Mouse (Mus musculus) retina, postnatal 1 day (tissue): ENCODE results near the gene Nfkbie.

Experiments
- DNase-seq: peaks from one replicate; pipeline ENCODE4 v3.0.0-alpha.2; 2012

The Nfkbie gene

DNA sequence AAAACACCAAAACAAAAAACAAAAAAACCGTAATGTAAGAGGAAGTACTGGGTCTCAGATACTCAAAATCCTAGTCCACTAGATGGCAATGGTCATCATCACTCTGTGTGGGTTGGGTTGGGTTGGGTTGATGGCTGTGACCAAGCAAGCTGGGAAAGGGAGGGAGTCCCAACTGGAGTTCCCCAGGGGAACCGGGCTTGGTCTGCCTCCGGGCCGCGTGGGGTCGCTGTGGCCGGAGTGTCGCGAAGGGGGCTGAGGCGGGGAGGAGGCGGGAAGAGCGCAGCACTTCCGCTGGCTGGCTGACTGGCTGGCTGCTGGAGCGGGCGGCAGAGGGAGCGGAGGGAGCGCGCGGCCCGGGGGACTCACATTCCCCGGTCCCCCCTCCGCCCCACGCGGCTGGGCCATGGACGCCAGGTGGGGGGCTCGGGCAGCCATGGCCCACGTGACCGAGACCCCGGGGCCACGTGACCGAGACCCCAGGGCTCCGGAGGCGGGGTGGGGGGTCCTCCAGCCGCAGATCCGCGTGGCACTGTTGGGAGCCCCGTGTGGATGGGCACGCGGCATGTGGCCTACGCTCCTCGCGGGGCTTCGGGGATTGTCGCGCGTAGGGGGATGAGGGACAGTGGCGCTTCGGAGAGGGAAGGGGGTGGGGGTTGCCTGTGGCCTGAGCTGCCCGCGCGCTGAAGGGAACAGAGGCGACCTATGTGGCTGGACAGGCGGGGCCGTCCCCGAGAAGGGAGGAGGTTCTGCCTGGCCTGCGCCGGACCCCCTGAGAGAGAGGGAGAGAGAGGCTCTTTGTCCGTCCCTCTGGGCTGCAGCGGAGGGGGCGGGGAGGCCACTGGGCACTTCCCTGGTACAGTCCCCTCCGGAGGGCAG, 8.4 kb downstream of the Nfkbie start, which contains the start of gene Slc35b2:
Gene Slc35b2 (plus strand): TSS at position 220 of the 876 bp plus-strand sequence.
- DNase-seq: peak; percentile 97

DNA sequence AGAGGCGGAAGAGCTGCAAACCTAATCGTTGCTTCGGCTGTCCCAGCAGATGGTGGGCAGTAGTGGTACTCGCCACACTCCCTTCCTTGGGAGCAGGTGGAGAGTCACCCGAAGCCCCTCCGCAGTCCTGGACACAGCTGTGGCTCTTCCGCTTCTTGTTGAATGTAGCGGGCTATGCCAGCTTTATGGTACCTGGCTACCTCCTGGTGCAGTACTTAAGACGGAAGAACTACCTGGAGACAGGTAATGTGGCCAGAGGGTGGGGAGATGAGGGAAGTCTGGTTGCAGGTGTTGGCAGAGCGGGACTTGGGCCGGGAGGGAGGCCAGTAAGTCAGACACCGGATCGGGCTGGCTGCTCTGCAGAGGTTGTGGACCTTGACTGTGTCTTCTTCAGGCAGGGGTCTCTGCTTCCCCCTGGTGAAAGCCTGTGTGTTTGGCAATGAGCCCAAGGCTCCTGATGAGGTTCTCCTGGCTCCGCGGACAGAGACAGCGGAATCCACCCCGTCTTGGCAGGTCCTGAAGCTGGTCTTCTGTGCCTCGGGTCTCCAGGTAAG, 9.1 kb downstream of the Nfkbie start:
- peak; percentile 38 for DNase-seq

DNA sequence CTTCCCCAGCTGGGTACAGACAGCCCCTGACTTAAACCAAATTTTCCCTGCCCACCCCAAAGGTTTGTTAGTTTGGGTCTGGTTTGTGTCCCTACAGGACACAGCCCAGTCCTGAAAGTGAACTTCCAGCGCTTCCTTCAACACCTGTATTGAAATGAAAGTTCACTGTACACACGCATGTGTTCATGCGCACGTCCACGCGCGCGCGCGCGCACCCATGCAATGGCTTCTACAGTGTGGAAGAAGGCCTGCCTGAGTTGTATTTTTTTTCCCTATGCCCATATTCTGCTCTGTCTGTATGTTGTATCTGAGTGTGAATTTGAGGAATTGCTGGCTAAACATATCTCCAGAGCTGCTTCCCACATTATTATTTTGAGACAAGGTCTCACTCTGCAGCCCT, 9.6 kb downstream of the Nfkbie start:
- DNase-seq: no peak

DNA sequence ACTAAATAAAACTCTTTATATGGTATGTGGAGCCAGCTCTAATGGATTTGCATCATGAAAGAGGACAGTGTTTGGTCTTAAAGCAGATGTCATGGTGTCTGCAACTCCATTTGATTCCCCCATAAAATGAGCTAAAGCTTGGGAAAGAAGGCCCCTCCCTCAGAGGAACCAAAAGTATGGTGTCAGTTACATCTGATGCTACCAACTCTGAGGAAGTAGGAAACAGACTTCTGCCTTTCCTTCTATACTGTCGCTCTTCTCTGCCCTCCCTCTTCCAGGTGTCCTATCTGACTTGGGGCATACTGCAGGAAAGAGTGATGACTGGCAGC, 10.5 kb downstream of the Nfkbie start:
- DNase-seq: no peak

DNA sequence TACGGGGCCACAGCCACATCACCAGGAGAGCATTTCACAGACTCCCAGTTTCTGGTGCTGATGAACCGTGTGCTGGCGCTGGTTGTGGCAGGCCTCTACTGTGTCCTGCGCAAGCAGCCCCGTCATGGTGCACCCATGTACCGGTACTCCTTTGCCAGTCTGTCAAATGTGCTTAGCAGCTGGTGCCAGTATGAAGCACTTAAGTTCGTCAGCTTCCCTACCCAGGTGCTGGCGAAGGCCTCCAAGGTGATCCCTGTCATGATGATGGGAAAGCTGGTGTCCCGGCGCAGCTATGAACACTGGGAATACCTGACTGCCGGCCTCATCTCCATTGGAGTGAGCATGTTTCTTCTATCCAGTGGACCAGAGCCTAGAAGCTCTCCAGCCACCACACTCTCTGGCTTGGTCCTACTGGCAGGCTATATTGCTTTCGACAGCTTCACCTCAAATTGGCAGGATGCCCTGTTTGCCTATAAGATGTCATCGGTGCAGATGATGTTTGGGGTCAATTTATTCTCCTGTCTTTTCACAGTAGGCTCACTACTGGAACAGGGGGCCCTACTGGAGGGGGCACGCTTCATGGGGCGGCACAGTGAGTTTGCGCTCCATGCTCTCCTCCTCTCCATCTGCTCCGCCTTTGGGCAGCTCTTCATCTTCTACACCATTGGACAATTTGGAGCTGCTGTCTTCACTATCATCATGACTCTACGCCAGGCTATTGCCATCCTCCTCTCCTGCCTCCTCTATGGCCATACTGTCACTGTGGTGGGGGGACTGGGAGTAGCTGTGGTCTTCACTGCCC, 11.1 kb downstream of the Nfkbie start:
- no peak for DNase-seq

DNA sequence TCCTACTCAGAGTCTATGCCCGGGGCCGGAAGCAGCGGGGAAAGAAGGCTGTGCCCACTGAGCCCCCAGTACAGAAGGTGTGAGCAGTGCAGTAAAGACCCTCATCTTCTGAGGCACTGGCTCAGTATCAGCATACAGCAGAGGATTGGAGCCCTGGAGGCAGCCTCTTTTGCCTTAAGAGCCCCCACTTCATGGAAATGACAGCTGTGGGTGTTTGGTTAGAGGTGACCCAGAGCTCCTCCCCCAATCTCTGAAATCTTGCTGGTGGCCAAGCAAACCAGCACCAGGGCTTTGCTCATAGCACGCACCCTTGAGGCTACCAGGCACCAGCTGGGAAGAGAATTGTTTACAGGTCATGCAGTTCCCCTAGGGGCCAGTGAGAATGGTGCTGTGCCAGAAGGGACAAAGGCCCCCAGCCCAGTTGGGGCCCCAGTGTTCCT, 11.7 kb downstream of the Nfkbie start:
- DNase-seq: no peak

DNA sequence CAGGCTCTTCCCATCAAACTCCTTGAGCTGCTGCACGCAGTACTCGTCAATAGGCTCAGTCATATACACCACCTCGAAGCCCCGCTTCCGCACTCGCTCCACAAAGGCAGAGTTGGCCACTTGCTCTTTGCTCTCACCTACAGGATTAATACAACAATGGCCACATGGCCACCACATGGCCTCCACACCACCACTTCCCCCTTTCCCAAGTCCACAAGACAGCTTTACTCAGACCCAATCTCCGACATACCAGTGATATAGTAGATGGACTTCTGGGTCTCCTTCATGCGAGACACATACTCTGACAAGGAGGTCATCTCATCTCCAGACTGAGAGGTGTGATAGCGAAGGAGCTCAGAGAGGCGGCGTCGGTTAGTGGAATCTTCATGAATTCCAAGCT, 13.5 kb downstream of the Nfkbie start:
- no peak for DNase-seq

DNA sequence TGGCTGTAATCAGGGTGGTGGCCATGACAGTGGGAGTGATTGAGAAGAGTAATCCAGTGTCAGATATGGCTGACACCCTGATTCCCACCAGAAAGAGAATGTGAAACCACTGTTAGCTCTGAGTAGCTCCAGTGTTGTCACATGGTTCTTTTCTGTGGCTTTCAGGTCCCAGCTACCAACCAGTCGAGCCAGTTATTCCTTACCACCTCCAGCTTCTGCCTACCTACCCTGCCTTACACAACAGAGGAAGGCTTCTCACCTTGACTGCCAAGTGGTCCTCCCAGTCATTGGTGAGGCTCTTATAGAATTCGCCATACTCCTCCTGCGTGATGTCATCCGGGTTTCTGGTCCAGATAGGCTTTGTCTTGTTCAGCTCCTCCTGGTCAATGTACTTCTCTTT, 14.5 kb downstream of the Nfkbie start:
- DNase-seq: no peak

DNA sequence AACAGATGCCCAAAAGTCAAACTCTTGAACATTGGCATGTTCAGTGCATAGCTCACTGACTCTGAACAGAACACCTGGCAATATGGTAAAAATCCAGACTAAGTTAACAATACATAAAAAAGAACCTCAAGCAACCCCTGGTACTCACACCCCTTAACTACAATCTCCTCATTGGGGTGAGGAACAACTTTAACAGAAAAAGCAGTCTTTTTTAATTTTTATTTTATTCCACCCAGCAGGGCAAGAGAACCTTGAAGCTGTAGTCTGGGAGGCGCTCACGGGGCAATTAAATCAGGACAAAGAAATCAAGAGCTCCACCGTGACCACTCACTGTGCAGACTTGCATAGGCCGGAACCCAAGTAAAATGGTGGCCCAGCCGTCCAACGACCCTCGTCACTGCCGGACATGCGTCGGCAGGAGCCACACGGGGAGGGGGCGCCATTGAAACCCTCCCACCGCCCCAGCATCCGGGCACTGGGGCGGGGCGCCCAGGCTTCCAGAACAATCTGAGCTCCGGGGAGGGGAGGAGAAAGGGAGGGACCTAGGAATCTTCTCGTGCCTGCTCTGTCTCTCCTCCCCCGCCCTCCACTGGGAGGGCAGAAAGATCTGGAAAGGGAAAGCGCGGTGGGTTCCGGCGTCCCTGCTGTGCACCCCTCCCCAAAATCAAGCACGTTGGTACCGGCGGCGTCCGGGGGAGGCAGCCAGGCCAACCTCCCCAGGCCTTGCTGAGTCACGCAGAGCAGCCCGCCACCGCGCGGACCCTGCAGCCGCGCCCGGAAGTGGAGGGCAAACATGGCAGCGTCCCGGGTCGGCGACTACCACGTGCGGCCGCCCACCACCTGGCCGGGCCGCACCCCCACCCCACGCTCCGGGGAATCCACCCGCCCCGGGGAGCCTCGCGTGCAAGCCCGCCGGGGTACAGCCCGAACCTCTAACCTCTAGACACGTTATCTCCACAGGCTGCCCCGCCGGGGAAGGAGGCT, 16.9 kb downstream of the Nfkbie start:
- peak; percentile 94 for DNase-seq

DNA sequence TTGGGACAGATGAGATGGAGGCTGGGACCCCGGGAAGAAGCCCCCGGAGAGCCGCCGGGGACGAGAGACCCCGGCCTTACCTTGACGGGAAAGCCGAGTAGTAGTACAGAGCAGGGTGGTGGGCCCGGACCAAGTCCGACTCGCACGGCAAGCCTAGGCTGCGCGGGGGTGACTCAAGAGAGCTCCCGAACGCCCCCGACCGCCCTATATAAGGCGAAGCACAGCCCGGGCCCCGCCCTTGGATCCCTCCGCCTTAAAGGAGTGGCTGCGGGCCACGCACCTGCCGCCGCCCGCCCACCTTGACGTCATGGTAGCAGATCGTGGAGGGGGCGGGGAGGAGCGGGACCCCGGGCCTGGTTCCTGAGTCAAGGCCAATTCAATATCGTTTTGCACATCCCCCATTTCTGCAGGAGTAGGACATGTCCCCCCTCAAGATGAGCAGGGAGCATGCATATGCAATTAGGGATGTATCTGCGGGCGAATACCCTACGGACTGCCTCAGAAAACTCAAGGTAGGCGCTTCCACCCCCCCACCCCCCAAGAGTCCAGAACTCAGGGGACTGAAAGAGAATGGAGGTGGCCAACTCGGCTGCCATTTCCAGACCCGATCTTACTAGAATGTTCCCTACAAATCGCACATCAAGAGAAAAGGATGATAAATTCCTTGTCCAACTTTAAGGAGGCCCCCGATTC, 17.7 kb downstream of the Nfkbie start, which contains the start of gene Hsp90ab1:
Gene Hsp90ab1 (minus strand): TSS at position 185 of the 693 bp plus-strand sequence.
- peak; percentile 99 for DNase-seq

DNA sequence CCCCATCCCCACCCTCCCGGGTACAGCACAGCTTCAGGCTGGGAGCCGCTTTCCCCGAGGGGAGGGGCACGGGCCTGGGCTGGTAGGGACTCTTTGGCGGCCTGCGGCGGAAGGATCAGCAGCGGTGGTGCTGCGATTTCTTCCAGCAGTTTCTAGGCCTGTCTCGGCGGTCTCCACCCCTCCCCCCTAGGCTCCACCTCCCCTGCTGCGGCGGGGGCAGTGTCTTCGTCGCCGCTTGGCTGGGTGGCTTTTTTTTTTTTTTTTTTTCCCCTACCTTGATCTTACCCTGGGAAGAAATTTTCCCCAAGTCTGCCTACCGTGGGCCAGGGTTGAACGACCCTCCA, 18.2 kb downstream of the Nfkbie start:
- peak; percentile 96 for DNase-seq

DNA sequence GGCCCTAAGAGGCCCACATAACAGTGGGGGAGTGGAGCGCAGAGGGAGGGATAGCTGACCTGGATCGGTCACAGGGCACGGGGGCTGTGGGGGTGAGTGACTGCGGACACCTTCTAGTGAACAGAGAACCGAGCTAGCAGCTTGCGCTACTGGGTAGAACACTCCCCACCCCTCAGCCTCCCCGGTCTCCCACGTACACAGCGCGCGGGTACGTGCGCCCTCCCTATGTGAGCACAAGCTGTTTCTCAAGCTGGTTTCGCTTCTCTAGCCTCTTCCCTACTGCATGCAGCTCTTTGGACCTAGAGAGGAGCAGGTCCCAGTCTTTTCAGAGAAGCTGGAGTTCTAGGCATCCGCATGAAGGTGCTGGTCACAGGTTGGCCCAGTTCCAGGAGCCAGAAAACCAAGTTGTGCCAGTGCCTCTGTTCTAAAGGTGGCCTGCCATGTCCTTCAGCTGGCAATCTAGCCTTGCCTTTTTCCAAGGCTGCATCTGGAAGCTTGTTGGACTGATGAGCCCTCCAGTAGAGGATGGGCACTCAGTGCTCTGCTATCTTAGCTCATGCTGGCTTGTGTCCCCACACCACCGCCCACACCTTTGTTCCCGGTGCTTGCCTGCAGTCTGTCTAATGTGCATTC, 18.7 kb downstream of the Nfkbie start:
- no peak for DNase-seq

DNA sequence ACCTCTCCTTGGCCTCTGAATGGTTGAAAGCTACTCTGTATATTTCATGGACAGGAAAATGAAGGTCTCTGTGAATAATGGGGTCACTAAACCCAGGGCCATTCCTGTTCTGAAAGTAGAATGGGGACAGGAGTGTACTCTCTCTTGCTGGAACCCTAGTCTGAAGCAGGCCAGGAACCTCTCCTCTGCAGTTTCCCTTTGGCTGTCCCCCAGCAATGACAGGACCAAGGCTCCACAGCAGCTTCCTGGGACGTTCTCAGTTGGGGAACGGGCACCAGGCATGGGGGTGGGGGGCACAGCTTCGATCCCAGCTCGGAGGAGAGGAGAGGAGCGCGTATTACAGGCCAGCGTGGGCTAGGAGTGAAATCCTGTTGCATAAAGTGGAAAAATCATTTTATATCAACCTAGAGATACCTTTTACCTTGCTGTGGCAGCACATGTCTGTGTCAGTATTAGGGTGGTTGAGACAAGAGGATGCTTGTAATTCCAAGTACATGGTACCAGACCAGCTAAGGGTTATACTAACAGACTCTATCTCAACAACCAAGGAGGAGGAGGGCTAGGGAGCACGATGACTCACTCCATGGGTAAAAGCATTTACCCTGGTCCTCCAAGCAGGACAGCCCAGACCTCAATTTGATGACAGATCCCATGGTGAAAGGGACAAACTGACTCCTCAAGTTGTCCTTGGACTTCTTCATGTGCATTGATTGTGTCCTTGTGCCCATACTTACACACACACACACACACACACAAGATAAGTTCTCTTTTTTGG, 19.8 kb downstream of the Nfkbie start:
- DNase-seq: no peak

DNA sequence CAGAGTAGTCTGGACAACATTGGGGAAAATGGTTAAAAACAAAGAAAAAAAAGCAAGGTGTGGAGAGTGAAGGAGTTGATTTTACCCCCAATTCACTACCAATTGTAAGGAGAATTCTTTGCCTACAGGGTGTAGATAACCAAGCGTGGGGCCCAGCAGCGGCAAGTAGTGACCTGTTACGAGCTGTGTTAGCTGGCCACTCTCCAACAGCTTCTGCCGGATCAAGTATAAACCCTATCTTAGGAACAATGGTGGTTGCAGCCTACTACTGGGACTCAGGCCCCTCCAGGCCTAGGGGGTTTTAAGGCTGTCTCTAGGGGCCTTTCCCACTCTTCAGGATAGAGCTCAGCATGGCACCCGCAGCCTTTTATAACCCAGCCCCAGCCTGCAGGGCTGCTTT, 22.7 kb downstream of the Nfkbie start:
- DNase-seq: no peak

DNA sequence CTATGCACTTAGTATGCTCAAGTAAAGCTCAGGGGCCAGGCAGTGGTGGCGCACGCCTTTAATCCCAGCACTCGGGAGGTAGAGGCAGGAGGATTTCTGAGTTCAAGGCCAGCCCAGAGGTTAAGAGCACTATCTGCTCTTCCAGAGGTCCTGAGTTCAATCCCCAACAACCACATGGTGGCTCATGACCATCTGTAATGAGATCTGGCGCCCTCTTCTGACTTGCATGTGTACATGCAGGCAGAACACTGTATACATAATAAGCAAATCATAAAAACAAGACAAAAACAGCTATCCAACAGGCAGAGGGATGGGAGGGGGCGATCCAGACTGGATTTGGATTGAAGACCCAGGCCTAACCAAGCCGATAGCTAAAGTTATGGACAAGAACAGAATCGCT, 23.3 kb downstream of the Nfkbie start:
- DNase-seq: peak; percentile 49

DNA sequence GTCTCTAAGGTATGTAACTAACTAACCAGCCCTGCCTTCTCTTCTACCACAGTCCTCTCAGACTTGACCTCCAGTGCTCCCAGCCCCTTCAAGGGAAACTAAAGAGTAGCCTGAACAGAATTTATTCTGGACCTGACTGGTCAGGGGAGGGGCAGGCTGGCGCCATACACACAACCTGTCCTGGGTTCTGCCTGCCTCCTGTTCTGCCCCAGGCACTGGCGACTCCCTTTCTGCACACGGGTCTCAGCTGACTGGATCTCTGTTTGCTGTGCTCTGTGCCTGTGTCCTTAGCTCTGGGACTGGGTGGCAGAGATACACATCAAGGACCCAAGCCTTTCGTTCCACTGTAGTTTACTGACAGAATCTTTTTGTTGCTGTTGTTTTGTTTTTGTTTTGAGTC, 24.1 kb downstream of the Nfkbie start:
- no peak for DNase-seq

DNA sequence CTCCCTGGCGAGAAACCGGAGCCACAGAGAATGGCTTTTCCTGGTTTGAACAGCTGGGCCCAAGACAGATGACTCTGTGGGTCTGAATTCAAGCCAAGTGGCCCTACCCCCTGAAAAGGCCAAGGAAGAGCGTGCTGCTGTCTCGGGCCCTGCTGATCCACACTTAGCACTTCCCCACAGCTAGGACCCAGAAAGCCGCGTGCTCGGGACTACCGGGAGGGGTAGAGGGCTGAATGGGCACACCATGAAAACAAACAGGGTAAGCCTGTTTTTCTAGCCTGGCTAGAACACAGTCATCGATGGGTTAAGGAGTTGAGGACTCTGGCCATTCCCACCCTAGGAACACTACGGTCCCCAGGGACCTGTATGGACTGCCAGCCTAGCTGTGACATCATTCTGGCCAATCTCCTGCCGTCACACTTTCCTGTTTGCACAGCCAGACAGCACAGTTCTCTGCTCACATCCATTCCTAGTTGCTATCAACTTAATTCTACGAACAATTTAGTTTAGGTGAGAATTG, 25.5 kb downstream of the Nfkbie start:
- DNase-seq: no peak

DNA sequence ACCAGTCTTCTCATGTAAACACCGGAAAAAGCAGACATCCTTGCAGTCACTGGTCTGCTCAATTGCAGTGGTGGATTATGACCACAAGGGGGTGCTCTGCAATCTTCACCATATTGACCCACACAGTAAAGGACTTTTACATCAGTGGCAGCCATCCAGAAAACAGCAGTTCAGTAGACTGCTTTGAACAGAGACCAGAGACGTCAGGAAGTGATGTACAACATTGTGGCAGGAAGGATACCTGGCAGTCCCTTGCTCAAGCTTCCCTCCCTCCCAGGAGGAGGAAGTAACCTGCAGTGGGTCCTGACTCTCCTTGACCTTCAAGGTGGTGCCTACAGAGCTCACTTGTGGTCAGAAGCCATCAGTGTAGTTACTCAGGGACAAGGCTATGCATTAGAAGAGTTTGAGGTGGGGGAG, 26.1 kb downstream of the Nfkbie start:
- DNase-seq: peak; percentile 89

DNA sequence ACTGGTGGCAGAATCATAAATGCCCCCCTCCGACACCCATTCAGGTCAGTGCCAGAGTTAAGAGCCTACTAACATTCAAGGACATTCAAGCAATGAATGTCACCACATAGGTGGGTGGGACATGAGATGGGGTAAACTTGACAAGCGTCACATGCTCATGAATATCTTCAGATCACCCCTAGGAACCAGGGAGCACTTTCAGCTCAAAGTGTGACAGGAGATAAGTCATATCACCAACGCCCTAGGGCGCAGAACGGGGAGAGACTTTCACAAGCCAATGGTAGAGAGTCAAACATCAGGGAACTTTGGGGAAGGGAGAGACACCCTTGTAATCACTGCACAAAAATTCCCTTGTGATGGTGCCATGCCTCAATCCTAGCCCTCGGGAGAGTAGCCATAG, 26.7 kb downstream of the Nfkbie start:
- no peak for DNase-seq

DNA sequence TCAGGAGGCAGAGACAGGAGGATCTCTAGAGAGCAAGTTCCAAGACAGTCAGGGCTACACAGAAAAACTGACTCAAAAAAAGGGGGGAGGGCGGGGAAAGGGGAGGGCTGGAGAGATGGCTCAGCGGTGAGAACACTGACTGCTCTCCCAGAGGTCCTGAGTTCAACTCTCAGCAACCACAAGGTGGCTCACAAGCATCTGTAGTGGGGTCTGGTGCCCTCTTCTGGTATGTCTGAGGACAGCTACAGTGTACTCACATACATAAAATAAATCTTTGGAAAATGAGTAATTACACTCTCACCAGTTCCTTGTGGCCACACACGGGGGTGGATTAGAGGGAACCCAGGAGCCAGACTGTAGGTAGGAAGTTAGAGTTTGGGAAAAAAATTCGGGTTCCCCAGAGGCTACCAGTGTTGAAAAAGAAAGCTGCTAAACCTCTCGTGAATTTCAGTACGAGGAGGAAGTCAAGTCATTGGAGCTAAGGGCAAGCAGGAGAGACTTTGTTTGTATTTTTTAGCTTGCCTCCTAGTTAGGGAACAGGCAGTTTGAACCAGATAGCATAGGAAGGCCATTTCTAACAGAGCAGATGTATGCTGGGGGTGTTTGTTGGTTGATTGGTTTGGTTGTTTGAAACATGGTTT, 27.3 kb downstream of the Nfkbie start:
- no peak for DNase-seq
